Mouse (Mus musculus): Measurements from ENCODE around the gene Serpina7.

Serpina7 gene

GRCm38 (mm10) chrX:139085077-139085476 is at the start of gene Serpina7:
Serpina7 (minus strand) TSS chrX:139085236.
- no peak for DNase-seq

GRCm38 (mm10) chrX:139134031-139134430 is 49.0 kb upstream of the Serpina7 start:
- DNase-seq: no peak

- DNase-seq: no peak
Measured at GRCm38 (mm10) chrX:139097197-139097596, 12.2 kb upstream of the Serpina7 start.

GRCm38 (mm10) chrX:139085943-139086342 is 907 bp upstream of the Serpina7 start, which contains the start of gene 4930513O06Rik:
4930513O06Rik (plus strand) TSS chrX:139086243.
- DNase-seq: no peak

- no peak for DNase-seq
Measured at GRCm38 (mm10) chrX:139078493-139078892, 6.5 kb downstream of the Serpina7 start.

- DNase-seq: no peak
Measured at GRCm38 (mm10) chrX:139064078-139064477, 21.0 kb downstream of the Serpina7 start.

GRCm38 (mm10) chrX:139053149-139053548 is 31.9 kb downstream of the Serpina7 start:
- no peak for DNase-seq

- DNase-seq: no peak
Measured at GRCm38 (mm10) chrX:139051976-139052375, 33.1 kb downstream of the Serpina7 start.

- DNase-seq: no peak
Measured at GRCm38 (mm10) chrX:139041148-139041547, 43.9 kb downstream of the Serpina7 start.

GRCm38 (mm10) chrX:139039314-139039713 is 45.7 kb downstream of the Serpina7 start:
- no peak for DNase-seq

GRCm38 (mm10) chrX:139037666-139038065 is 47.4 kb downstream of the Serpina7 start:
- DNase-seq: no peak
